ENCODE assay signal across 12 mouse cellular contexts in genomic region chr7:128139611-128140010, GRCm38 (mm10). TPM values are rescaled to one million over a fixed set of nuclear protein-coding genes. Genes with fewer than 3 reads are reported as not detected.
"Had no signal": no experiment of that assay in that cellular context is flagged by ENCODE, and none has a peak within 500 bp of the region (broad histone marks: within the 10 kb centered on the region; RNA-seq: fewer than 3 reads in every experiment).

No protein-coding gene starts in this region.

- ATAC-seq: liver, postnatal 0 days; midbrain, embryonic 13.5 days had no signal

- DNase-seq: kidney, adult 2 months; kidney, postnatal 25 days; liver; liver, embryonic 13.5 days; liver, postnatal 0 days; lung, postnatal 14 days; right cerebral cortex, postnatal 14 days; thymus, postnatal 4 days had no signal

RNA-seq across cellular contexts. Expression of gene Itgax, which starts 10.3 kb away (rescaled TPM):
- total RNA-seq: midbrain, postnatal 0 days had no signal

RNA-seq across cellular contexts. Expression of gene Itgad, which starts 14.6 kb away (rescaled TPM):
- total RNA-seq: left cerebral cortex, adult 2 months; left cerebral cortex, postnatal 14 days; midbrain, postnatal 0 days had no signal
